Mouse (Mus musculus) limb, embryonic 10.5 days (tissue): Measurements from ENCODE around the gene Plppr5. TPM values are rescaled to one million over a fixed set of nuclear protein-coding genes. Genes with fewer than 3 reads are reported as not detected.

ENCODE experiments used
- DNase-seq: peaks from one replicate; pipeline ENCODE4 v3.0.0-alpha.2; 2017; ENCODE audit warnings: low spot score
- H3K27ac ChIP-seq: fragments of 300-500 bp; sonication (generic); 2 replicates; pipeline ENCODE4 v1.5.1; 2016; ENCODE audit warnings: mild to moderate bottlenecking
- H3K27me3 ChIP-seq: fragments of 300-500 bp; sonication (generic); 2 replicates; pipeline ENCODE4 v1.6.1; 2016; ENCODE audit warnings: low read depth, mild to moderate bottlenecking; ENCODE audit not compliant: poor library complexity, severe bottlenecking
- H3K36me3 ChIP-seq: fragments of 300-500 bp; sonication (generic); 2 replicates; pipeline ENCODE4 v1.6.1; 2016; ENCODE audit warnings: mild to moderate bottlenecking, moderate library complexity
- H3K4me1 ChIP-seq: fragments of 300-500 bp; sonication (generic); 2 replicates; pipeline ENCODE4 v1.6.1; 2016
- H3K4me3 ChIP-seq: fragments of 300-500 bp; sonication (generic); 2 replicates; pipeline ENCODE4 v1.5.1; 2016; ENCODE audit warnings: mild to moderate bottlenecking, moderate library complexity
- H3K9me3 ChIP-seq: fragments of 300-500 bp; sonication (generic); replicated peaks from 2 replicates; pipeline ENCODE4 v1.6.1; 2016; ENCODE audit warnings: mild to moderate bottlenecking
- WGBS: fragments of 180-500 bp; shearing (Covaris S2); methylation state at CpG from one replicate; pipeline ENCODE4 v1.1.7; 2016; 5-methylcytosine and 5-hydroxymethylcytosine counted together
- polyA plus RNA-seq: library from polyadenylated mRNA; unstranded; fragments of >200 nt; fragmentation: Nextera tagmentation; extraction: Ambion mirVana; gene quantifications from 2 replicates; pipeline ENCODE4 v1.2.1, GENCODE M21; 2016

Gene Plppr5
- polyA plus RNA-seq, 1 experiment from 2014 or later: not detected

DNA sequence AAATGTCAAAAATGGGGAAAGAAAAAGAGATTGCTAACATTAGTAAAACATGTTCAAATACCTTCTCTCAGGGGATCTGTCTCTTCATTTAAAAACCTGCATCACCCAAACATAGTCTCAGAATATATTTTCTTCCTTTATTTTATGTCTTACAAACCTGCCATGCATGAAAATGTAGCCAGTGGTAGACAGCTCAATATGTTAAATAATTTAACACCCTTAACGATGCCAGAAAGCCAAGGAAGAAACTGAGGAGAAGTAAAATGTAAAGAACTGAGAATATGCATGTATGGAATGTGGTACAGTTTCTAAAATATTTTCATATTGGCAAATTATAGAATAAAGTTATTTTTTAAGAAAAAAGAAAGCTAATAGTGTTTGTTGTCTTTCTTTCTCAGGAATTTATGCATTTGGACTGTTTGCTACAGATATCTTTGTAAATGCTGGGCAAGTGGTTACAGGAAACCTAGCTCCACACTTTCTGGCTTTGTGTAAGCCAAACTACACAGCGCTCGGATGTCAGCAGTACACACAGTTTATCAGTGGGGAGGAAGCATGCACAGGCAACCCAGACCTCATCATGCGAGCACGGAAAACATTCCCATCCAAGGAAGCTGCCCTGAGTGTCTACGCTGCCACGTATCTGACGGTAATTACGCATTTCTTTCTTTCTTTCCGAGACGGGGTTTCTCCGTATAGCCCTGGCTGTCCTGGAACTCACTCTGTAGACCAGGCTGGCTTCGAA, 50.8 kb downstream of the Plppr5 start:
- no peak overlapping the region for H3K4me3 ChIP-seq
- WGBS: 91% methylated on average over 13 of the region's 13 CpGs
- DNase-seq: no peak
- no peaks in the 10 kb centered on the region for H3K4me1 ChIP-seq
- H3K27ac ChIP-seq: no peak overlapping the region
- H3K9me3 ChIP-seq: no peaks in the 10 kb centered on the region
- no peaks in the 10 kb centered on the region for H3K36me3 ChIP-seq
- H3K27me3 ChIP-seq: no peaks in the 10 kb centered on the region

DNA sequence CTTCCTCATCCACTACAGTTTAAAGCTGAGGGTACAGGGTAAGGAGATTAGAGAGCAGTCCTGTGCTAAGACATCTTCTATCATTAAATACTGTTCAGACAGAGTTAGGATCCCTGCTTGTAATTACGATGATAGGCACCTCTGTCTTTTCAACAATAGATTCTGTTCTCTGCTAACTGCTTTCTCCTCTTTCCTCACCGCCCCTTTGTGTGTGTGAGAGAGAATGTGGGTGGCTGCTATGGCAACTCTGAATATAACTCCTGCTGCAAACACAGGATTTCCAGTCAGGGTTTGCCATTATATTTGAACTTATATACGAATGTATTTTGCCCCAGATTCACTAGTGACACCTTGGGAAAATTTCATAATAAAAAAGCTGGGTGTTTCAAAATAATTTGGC, 54.2 kb downstream of the Plppr5 start:
- no peak overlapping the region for H3K4me3 ChIP-seq
- no peaks in the 10 kb centered on the region for H3K4me1 ChIP-seq
- no peaks in the 10 kb centered on the region for H3K9me3 ChIP-seq
- no peaks in the 10 kb centered on the region for H3K36me3 ChIP-seq
- H3K27me3 ChIP-seq: no peaks in the 10 kb centered on the region
- no peak overlapping the region for H3K27ac ChIP-seq
- no peak for DNase-seq
- WGBS: 81% methylated on average over 3 of the region's 3 CpGs

DNA sequence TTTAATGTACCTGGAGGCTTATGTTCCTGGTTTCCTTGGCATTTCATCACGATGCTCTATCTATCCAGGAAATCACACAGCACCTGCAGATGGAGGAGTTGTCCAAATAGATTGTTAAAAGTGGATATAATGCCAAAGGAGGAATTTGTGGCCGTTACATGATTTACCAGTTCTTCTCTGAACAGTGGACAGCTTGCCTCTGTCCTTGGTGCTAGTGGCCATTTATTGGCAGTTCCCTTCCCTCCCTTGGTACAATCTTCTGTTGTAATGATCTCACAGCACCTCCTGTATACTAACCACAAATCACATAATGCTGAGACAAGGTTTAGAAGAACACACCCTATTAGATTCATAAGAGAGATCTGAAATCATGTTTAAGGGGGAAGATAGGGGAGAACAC, 55.7 kb downstream of the Plppr5 start:
- no peak overlapping the region for H3K4me3 ChIP-seq
- H3K36me3 ChIP-seq: no peaks in the 10 kb centered on the region
- no peak overlapping the region for H3K27ac ChIP-seq
- H3K9me3 ChIP-seq: no peaks in the 10 kb centered on the region
- no peaks in the 10 kb centered on the region for H3K27me3 ChIP-seq
- no peaks in the 10 kb centered on the region for H3K4me1 ChIP-seq
- WGBS: 77% methylated on average over 2 of the region's 2 CpGs
- no peak for DNase-seq

DNA sequence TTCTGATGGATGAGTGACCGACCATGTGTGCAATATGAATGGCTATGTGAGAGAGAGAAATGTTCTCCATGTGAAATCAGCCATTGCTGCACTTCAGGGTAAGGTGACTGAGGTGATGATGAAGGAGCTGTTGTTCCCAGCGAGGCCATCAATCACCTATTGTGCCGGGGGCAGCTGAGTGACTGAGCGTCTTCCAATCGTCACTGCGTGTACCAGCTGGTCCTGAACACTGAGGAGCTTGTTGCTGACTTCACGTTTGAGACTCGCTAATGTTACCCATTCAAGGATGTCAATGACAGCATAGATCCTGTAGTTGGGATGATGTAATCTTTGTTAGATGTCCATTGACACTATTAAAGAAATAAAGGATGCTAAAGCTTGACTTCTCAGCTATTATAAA, 74.0 kb downstream of the Plppr5 start:
- Histone ChIP-seq H3K27ac (no peak overlapping the region), H3K27me3 (no peaks in the 10 kb centered on the region), H3K4me3 (no peak overlapping the region), H3K4me1 (no peaks in the 10 kb centered on the region), H3K36me3 (no peaks in the 10 kb centered on the region), H3K9me3 (no peaks in the 10 kb centered on the region)
- DNase-seq: no peak
- 73% methylated on average over 8 of the region's 8 CpGs for WGBS

DNA sequence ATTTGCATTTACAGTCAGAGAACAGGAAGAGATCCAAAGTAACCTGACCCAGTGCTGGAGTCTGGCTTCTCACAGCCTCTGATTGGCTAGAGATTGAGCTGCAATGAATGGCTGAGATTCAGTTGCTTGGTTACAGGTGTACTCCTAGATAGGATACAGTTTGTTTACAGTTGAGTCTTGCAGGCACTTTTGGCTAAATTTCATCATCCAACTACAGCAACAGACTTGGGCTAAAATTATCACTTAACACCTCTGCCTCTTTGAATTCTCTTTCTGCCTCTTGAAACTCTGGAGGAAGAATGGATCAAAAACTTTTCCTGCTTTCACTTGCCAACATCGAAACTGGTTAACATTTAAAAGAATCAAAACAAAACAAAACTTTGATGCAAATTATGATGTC, 89.7 kb downstream of the Plppr5 start:
- 87% methylated on average over 1 of the region's 1 CpGs for WGBS
- H3K27ac ChIP-seq: no peak overlapping the region
- DNase-seq: no peak
- H3K27me3 ChIP-seq: no peaks in the 10 kb centered on the region
- no peaks in the 10 kb centered on the region for H3K9me3 ChIP-seq
- H3K4me3 ChIP-seq: no peak overlapping the region
- H3K36me3 ChIP-seq: no peaks in the 10 kb centered on the region
- no peaks in the 10 kb centered on the region for H3K4me1 ChIP-seq

GRCm38 (mm10) chr3:117679189-117679588, 104.6 kb downstream of the Plppr5 start:
- 97% methylated on average over 6 of the region's 6 CpGs for WGBS
- H3K27ac ChIP-seq: no peak overlapping the region
- no peaks in the 10 kb centered on the region for H3K36me3 ChIP-seq
- H3K4me3 ChIP-seq: no peak overlapping the region
- no peaks in the 10 kb centered on the region for H3K4me1 ChIP-seq
- H3K9me3 ChIP-seq: no peaks in the 10 kb centered on the region
- no peak for DNase-seq
- H3K27me3 ChIP-seq: no peaks in the 10 kb centered on the region

DNA sequence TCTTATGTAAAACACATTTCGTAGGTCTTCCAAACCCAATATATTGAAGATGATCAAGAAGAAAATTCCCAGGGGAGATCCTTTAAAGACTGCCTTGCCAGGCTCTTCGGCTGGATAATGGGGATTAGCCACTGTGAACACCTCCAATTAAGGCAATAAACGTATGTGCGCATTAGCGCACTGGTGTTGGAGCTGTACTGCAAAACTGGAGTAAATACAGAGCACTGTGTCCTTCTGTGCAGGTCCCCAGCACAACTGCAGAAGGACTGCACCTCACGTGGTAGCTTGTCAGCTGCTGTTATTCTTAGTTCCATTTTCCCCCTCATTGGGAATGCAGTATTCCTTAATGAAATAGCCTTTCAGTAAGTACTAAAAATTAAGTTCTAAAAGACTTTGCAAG, 110.0 kb downstream of the Plppr5 start:
- WGBS: 74% methylated on average over 6 of the region's 6 CpGs
- Histone ChIP-seq H3K4me1 (no peaks in the 10 kb centered on the region), H3K27me3 (no peaks in the 10 kb centered on the region), H3K27ac (no peak overlapping the region), H3K4me3 (no peak overlapping the region), H3K36me3 (no peaks in the 10 kb centered on the region), H3K9me3 (no peaks in the 10 kb centered on the region)
- no peak for DNase-seq

- Histone ChIP-seq H3K27ac (no peak overlapping the region), H3K36me3 (no peaks in the 10 kb centered on the region), H3K4me1 (no peaks in the 10 kb centered on the region), H3K4me3 (no peak overlapping the region), H3K27me3 (no peaks in the 10 kb centered on the region), H3K9me3 (no peaks in the 10 kb centered on the region)
- WGBS: 87% methylated on average over 3 of the region's 3 CpGs
- no peak for DNase-seq
These were observed 111.4 kb downstream of the Plppr5 start for GRCm38 (mm10) chr3:117686036-117686435.

DNA sequence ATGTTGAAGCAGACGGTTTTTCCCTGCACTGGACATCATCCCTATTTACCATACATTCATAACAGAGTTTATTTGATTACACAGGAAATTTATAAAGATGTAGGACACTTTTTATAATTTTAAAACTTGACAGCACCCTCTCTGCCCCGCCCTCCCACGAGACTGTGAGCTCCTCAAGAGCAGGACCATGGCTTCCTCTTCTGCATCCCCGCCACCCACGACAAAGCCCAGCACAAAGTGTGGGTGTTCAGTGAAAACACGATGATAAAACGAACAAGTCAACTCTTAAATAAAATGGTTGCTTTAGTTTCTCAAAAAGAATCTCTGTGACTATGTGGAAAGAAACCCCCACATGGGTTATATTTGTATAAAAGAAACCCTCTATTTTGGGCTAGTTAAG, 112.0 kb downstream of the Plppr5 start:
- Histone ChIP-seq H3K27me3 (no peaks in the 10 kb centered on the region), H3K9me3 (no peaks in the 10 kb centered on the region), H3K36me3 (no peaks in the 10 kb centered on the region), H3K4me3 (no peak overlapping the region), H3K27ac (no peak overlapping the region), H3K4me1 (no peaks in the 10 kb centered on the region)
- whole genome bisulfite sequencing: 89% methylated on average over 7 of the region's 7 CpGs
- DNase-seq: no peak

DNA sequence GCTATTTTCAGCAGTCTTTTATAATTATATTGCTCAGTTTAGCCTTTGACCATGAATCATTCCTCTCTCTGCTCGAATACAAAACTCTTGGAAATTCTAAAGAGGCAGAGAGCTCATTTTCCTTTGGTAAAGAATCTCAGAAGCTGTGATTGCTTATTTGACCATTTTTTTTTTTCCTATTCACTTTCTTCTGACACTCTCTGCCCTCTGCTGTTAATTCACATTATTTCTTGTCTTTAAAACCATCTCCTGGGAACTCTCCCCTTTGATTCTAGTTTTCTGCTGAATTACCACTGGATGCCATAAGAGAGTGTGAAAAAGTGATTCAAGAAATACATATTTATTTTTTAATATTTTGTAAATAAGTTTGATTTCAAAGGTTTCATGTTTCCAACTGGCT, 120.1 kb downstream of the Plppr5 start:
- Histone ChIP-seq H3K36me3 (no peaks in the 10 kb centered on the region), H3K4me3 (no peak overlapping the region), H3K27me3 (no peaks in the 10 kb centered on the region), H3K9me3 (no peaks in the 10 kb centered on the region), H3K27ac (no peak overlapping the region), H3K4me1 (no peaks in the 10 kb centered on the region)
- DNase-seq: no peak
- WGBS: 81% methylated on average over 1 of the region's 1 CpGs

GRCm38 (mm10) chr3:117696350-117696749, 121.7 kb downstream of the Plppr5 start:
- H3K4me1 ChIP-seq: no peaks in the 10 kb centered on the region
- no peaks in the 10 kb centered on the region for H3K9me3 ChIP-seq
- 87% methylated on average over 5 of the region's 5 CpGs for WGBS
- no peaks in the 10 kb centered on the region for H3K36me3 ChIP-seq
- H3K27me3 ChIP-seq: no peaks in the 10 kb centered on the region
- DNase-seq: no peak
- no peak overlapping the region for H3K4me3 ChIP-seq
- no peak overlapping the region for H3K27ac ChIP-seq

GRCm38 (mm10) chr3:117708788-117709187, 134.2 kb downstream of the Plppr5 start:
- Histone ChIP-seq H3K36me3 (no peaks in the 10 kb centered on the region), H3K27me3 (no peaks in the 10 kb centered on the region), H3K4me3 (no peak overlapping the region), H3K4me1 (no peaks in the 10 kb centered on the region), H3K9me3 (no peaks in the 10 kb centered on the region), H3K27ac (no peak overlapping the region)
- no peak for DNase-seq

- H3K4me1 ChIP-seq: no peaks in the 10 kb centered on the region
- DNase-seq: no peak
- no peak overlapping the region for H3K27ac ChIP-seq
- 93% methylated on average over 3 of the region's 3 CpGs for WGBS
- H3K9me3 ChIP-seq: no peaks in the 10 kb centered on the region
- H3K27me3 ChIP-seq: no peaks in the 10 kb centered on the region
- no peaks in the 10 kb centered on the region for H3K36me3 ChIP-seq
- H3K4me3 ChIP-seq: no peak overlapping the region
These were observed 142.1 kb downstream of the Plppr5 start for GRCm38 (mm10) chr3:117716534-117717280.
